ENCODE assay signal across 8 mouse cellular contexts in genomic region chr3:92081285-92081931, GRCm38 (mm10). TPM values are rescaled to one million over a fixed set of nuclear protein-coding genes. Genes with fewer than 3 reads are reported as not detected.
DNase-seq lines count a peak whose midpoint lies in the region; ATAC-seq and TF ChIP-seq lines count a peak whose summit lies in the region.

No protein-coding gene starts in this region.

- peak overlapping the region; percentile 67 for H3K4me3 ChIP-seq in forebrain, embryonic 11.5 days (ENCODE audit: low read depth, low read length)
- H3K4me3 ChIP-seq in heart, embryonic 16.5 days (ENCODE audit: low read length), result peak overlapping the region; percentile 78
- peak overlapping the region; percentile 49 for H3K4me3 ChIP-seq in lung, adult 2 months (replicated peaks; ENCODE audit: extremely low read depth, low read depth, low read length)
- peak overlapping the region; percentile 76 for H3K4me3 ChIP-seq in neural tube, embryonic 15.5 days (replicated peaks)

- H3K9ac ChIP-seq in forebrain, embryonic 11.5 days (ENCODE audit: low read length), result peak overlapping the region; percentile 62
- peak overlapping the region; percentile 76 for H3K9ac ChIP-seq in heart, embryonic 16.5 days (ENCODE audit: low read length)
- H3K9ac ChIP-seq in neural tube, embryonic 15.5 days (replicated peaks), result peak overlapping the region; percentile 81

- DNase-seq in B cell, adult 2 months, result peak; percentile 2 to 7
- peak; percentile 59 for DNase-seq in adrenal gland, postnatal 25 days
- peak; percentile 81 for DNase-seq in forebrain, embryonic 11.5 days (ENCODE audit: low spot score)
- DNase-seq in layer of hippocampus, adult 18-20 months (ENCODE audit: low spot score in 2 of 2), result peak; percentile 10 to 21
- no peak for DNase-seq in lung, adult 2 months
- DNase-seq in urinary bladder, postnatal 14 days (ENCODE audit: low spot score), result peak; percentile 28

- H3K4me1 ChIP-seq in forebrain, embryonic 11.5 days (replicated peaks; ENCODE audit: control insufficient read depth, insufficient read depth, low read length), result no peaks in the 10 kb centered on the region; the same call in 1 of the 2 replicates
- H3K4me1 ChIP-seq in heart, embryonic 16.5 days (ENCODE audit: control insufficient read depth, insufficient read depth, low read length), result no peaks in the 10 kb centered on the region
- H3K4me1 ChIP-seq in lung, adult 2 months (ENCODE audit: control insufficient read depth, insufficient read depth, low read length), result no peaks in the 10 kb centered on the region
- peaks cover 19% of the 10 kb centered on the region for H3K4me1 ChIP-seq in neural tube, embryonic 15.5 days

- no peaks in the 10 kb centered on the region for H3K9me3 ChIP-seq in forebrain, embryonic 11.5 days (ENCODE audit: control insufficient read depth, low read length)
- H3K9me3 ChIP-seq in heart, embryonic 16.5 days (replicated peaks; ENCODE audit: control insufficient read depth, low read length), result no peaks in the 10 kb centered on the region
- H3K9me3 ChIP-seq in neural tube, embryonic 15.5 days (replicated peaks), result no peaks in the 10 kb centered on the region

- no peak overlapping the region for H3K27ac ChIP-seq in forebrain, embryonic 11.5 days (ENCODE audit: low read depth, low read length)
- H3K27ac ChIP-seq in heart, embryonic 16.5 days (ENCODE audit: low read length), result peak overlapping the region; percentile 0; the same call in 1 of the 2 replicates
- H3K27ac ChIP-seq in neural tube, embryonic 15.5 days (replicated peaks), result peak overlapping the region; percentile 97

- peak; percentile 75 for ATAC-seq in forebrain, embryonic 11.5 days (replicated peaks; ENCODE audit: low FRiP score)
- ATAC-seq in heart, embryonic 16.5 days (replicated peaks; ENCODE audit: extremely low read depth, insufficient read depth, low FRiP score), result peak; percentile 50; the same call in 1 of the 2 replicates
- peak; percentile 78 for ATAC-seq in neural tube, embryonic 15.5 days (ENCODE audit: low FRiP score)

- no peak for TF ChIP-seq CTCF in lung, adult 2 months (IDR thresholded peaks at IDR 0.05; ENCODE audit: insufficient read depth, low read length)

- no peak for TF ChIP-seq POLR2A in lung, adult 2 months (IDR thresholded peaks at IDR 0.05; ENCODE audit: borderline replicate concordance, extremely low read depth, low read depth, low read length)

- peak overlapping the region; percentile 83 for H3K4me2 ChIP-seq in forebrain, embryonic 11.5 days (ENCODE audit: low read depth, low read length, severe bottlenecking)
- peak overlapping the region; percentile 98 for H3K4me2 ChIP-seq in heart, embryonic 16.5 days (ENCODE audit: low read depth, low read length)
- H3K4me2 ChIP-seq in neural tube, embryonic 15.5 days, result peak overlapping the region; percentile 76

- peaks cover 14% of the 10 kb centered on the region for H3K27me3 ChIP-seq in forebrain, embryonic 11.5 days (ENCODE audit: control insufficient read depth, insufficient read depth, low read length)
- peaks cover 27% of the 10 kb centered on the region for H3K27me3 ChIP-seq in heart, embryonic 16.5 days (ENCODE audit: control insufficient read depth, insufficient read depth, low read length)
- peaks cover 12% of the 10 kb centered on the region for H3K27me3 ChIP-seq in neural tube, embryonic 15.5 days (replicated peaks)

- no peaks in the 10 kb centered on the region for H3K36me3 ChIP-seq in forebrain, embryonic 11.5 days (ENCODE audit: control insufficient read depth, insufficient read depth, low read length)
- no peaks in the 10 kb centered on the region for H3K36me3 ChIP-seq in heart, embryonic 16.5 days (ENCODE audit: control insufficient read depth, insufficient read depth)
- no peaks in the 10 kb centered on the region for H3K36me3 ChIP-seq in neural tube, embryonic 15.5 days

- 0% methylated on average over 54 of the region's 76 CpGs for WGBS in forebrain, embryonic 11.5 days
- under 1% methylated on average over 75 of the region's 76 CpGs for WGBS in heart, embryonic 16.5 days
- WGBS in lung, adult 2 months, result under 1% methylated on average over 74 of the region's 76 CpGs
- under 1% methylated on average over 70 of the region's 76 CpGs for WGBS in neural tube, embryonic 15.5 days

RNA-seq across cellular contexts. Expression of gene Lor, which starts 1.5 kb away (rescaled TPM):
- total RNA-seq in adrenal gland, postnatal 25 days (2021), result 0.18 and 0.52 TPM in 2 replicates
- polyA plus RNA-seq in forebrain, embryonic 11.5 days (2014; fragmentation: Nextera tagmentation; extraction: Ambion mirVana), result 0.86 and 0.99 TPM in 2 replicates
- 0.13 and 0.29 TPM in 2 replicates for polyA plus RNA-seq in heart, embryonic 16.5 days (2015; fragmentation: Nextera tagmentation; extraction: Ambion mirVana)
- total RNA-seq in layer of hippocampus, adult 18-20 months (2021), result 1 to 10 TPM; 4.2 to 4.6 TPM
- polyA plus RNA-seq in lung, adult 2 months (2012; rRNA removed), result 0.16 and 233 TPM in 2 replicates
- 8.6 and 9.6 TPM in 2 replicates for polyA plus RNA-seq in neural tube, embryonic 15.5 days (2015; fragmentation: Nextera tagmentation; extraction: Ambion mirVana)

RNA-seq across cellular contexts. Expression of gene Prr9, which starts 42.3 kb away (rescaled TPM):
- total RNA-seq in adrenal gland, postnatal 25 days (2021), result not detected in 2 replicates
- polyA plus RNA-seq in forebrain, embryonic 11.5 days (2014; fragmentation: Nextera tagmentation; extraction: Ambion mirVana), result not detected in 2 replicates
- 0.12 TPM in 1 of 2 replicates, not detected in the other for polyA plus RNA-seq in heart, embryonic 16.5 days (2015; fragmentation: Nextera tagmentation; extraction: Ambion mirVana)
- not detected for total RNA-seq in layer of hippocampus, adult 18-20 months (2021)
- polyA plus RNA-seq in lung, adult 2 months (2012; rRNA removed), result not detected in 2 replicates
- polyA plus RNA-seq in neural tube, embryonic 15.5 days (2015; fragmentation: Nextera tagmentation; extraction: Ambion mirVana), result not detected in 2 replicates
